Mouse (Mus musculus): Measurements from ENCODE around the gene Cmpk2. TPM values are rescaled to one million over a fixed set of nuclear protein-coding genes. Genes with fewer than 3 reads are reported as not detected.
"Not testable (repeated sequence)": the region's sequence is repeated elsewhere in the genome, so short reads cannot be mapped to it uniquely, and the experiment has no call there.

The Cmpk2 gene
- 7.2 and 10.3 TPM in 2 replicates for polyA plus RNA-seq (2014; fragmentation: Nextera tagmentation; extraction: Ambion mirVana)

DNA sequence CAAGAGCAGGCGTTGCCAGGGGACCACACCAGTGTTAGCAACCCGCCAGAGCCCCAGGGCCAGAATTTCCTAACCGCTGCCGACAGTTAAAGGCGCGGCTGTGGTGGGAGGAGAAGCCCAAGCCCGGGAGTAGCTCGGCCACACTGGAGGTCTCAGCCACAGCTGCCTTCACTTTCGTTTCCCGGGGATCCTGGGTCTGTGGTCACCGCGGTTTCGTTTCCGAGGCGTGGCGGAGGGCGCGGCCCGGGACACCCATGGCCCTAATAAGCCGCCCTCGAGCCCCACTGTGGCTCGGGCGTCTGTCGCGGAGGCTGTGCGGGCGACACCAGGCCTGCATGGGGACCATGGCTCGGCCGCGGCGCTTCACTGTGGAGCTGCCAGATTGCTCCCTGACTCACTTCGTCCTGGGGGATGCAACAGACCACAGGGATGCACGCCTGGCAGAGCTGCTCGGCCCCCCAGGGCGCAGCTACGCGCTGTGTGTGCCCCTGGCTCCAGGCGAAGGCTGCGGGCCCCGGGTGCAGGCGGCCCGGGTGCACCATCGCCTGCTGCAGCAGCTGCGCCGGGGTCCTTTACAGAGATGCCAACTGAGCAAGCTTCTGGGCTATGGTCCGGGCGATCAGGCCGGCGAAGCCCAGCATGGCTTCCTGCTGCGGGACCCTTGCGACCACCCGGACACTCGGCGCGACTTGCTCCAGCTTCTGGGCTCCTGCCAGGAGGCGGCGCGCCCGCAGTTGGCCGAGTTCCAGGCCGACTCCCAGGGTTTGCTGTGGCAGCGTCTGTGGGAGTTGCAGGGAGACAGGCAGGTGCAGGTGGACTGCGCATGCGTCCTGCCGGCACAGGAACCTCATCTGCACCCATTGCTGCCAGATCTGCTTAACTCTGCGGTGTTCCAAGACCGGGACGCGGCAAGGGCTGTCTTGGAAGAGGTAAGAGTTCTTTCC lies at the start of gene Cmpk2:
TSS of gene Cmpk2 (plus strand) at position 107 of the 944 bp plus-strand sequence.
- no peaks in the 10 kb centered on the region for H3K36me3 ChIP-seq (ENCODE audit: control insufficient read depth, insufficient read depth, low read length)
- H3K27me3 ChIP-seq (replicated peaks; ENCODE audit: control insufficient read depth, insufficient read depth, low read length): no peaks in the 10 kb centered on the region
- WGBS: under 1% methylated on average over 25 of the region's 69 CpGs
- peak within 1 kb of the TSS; percentile 78 for H3K9ac ChIP-seq (ENCODE audit: low read depth, low read length)
- no peaks in the 10 kb centered on the region for H3K9me3 ChIP-seq (ENCODE audit: control insufficient read depth, low read length)
- ATAC-seq (ENCODE audit: low read depth) (peak; percentile 89), DNase-seq (ENCODE audit: low spot score) (peak; percentile 88)
- H3K4me1 ChIP-seq (ENCODE audit: control insufficient read depth, insufficient read depth, low read length): peaks cover 6% of the 10 kb centered on the region; the same call in 1 of the 2 replicates
- H3K4me3 ChIP-seq (ENCODE audit: low read depth, low read length): peak within 1 kb of the TSS; percentile 68
- peak within 1 kb of the TSS; percentile 98 for H3K4me2 ChIP-seq (ENCODE audit: low read depth, low read length)
- peak within 1 kb of the TSS; percentile 81 for H3K27ac ChIP-seq (replicated peaks; ENCODE audit: low read depth, low read length)

DNA sequence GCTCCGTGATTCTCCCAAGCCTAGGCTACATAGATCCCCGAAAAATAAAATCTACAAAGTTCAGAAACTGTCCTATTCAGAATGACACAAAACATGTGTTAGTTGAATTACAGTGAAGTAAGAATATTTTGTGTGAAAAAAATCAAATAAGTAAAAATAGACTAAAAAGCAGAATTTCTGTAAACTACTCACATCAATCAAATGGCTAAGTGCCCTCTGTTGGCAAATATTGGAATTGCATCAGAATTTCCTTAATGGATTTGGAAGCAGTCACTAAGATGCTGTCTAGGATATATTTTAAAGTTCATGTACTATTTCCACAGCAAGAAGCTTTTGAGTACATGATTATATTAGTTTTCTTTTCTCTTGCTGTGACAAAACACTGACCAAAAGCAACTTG lies 44.2 kb upstream of the Cmpk2 start:
- Histone ChIP-seq H3K9ac (ENCODE audit: low read depth, low read length) (no peak overlapping the region), H3K27me3 (replicated peaks; ENCODE audit: control insufficient read depth, insufficient read depth, low read length) (no peaks in the 10 kb centered on the region), H3K4me1 (ENCODE audit: control insufficient read depth, insufficient read depth, low read length) (no peaks in the 10 kb centered on the region), H3K27ac (replicated peaks; ENCODE audit: low read depth, low read length) (no peak overlapping the region), H3K36me3 (ENCODE audit: control insufficient read depth, insufficient read depth, low read length) (no peaks in the 10 kb centered on the region), H3K4me2 (ENCODE audit: low read depth, low read length) (no peak overlapping the region), H3K4me3 (ENCODE audit: low read depth, low read length) (no peak overlapping the region), H3K9me3 (ENCODE audit: control insufficient read depth, low read length) (no peaks in the 10 kb centered on the region)
- no peak for DNase-seq (ENCODE audit: low spot score)
- 92% methylated on average over 2 of the region's 2 CpGs for WGBS
- no peak for ATAC-seq (ENCODE audit: low read depth)

DNA sequence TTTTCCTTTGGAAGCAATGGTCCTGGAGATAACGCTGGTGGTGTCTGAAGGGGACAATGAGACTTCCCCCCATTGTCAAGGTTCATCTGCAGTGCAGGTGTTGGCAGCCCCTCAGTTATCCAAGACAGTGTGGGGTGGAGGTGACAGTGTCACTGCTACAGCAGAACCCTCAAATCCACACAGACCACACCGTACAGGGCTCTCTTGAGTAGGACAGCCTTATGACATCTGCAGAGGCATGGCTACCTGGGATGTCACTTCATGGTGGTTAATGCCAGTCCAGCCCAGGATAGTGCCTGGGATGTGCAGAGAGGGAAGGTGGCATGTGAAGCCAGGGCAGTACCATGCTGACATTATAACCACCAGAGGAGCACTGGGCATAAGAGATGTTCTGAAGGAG lies 40.2 kb upstream of the Cmpk2 start:
- not testable (repeated sequence) for H3K4me2 ChIP-seq (ENCODE audit: low read depth, low read length); H3K36me3 ChIP-seq (ENCODE audit: control insufficient read depth, insufficient read depth, low read length); H3K9me3 ChIP-seq (ENCODE audit: control insufficient read depth, low read length); H3K27ac ChIP-seq (replicated peaks; ENCODE audit: low read depth, low read length); H3K27me3 ChIP-seq (replicated peaks; ENCODE audit: control insufficient read depth, insufficient read depth, low read length); H3K4me3 ChIP-seq (ENCODE audit: low read depth, low read length); ATAC-seq (ENCODE audit: low read depth); H3K9ac ChIP-seq (ENCODE audit: low read depth, low read length); DNase-seq (ENCODE audit: low spot score); H3K4me1 ChIP-seq (ENCODE audit: control insufficient read depth, insufficient read depth, low read length)
- WGBS: 96% methylated on average over 2 of the region's 2 CpGs

DNA sequence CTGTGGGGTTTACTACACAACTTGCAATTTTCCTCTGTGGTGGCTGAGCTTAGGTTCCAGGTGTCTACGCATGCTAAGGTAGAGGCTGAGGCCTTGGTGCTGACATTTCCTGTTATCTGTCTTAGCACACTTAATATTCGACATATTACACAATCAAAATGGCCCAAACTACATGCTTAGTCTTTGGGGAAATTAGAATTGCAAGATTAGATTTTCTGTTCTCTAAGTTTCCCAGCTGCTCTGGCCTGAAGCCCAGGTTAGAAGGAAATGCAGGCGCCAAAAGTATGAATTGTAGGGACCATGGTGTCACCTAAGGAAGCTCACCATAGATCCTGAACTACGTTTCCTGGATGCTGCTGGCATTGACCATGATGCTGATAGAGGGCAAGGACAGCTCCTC lies 32.7 kb upstream of the Cmpk2 start:
- Histone ChIP-seq H3K27me3 (replicated peaks; ENCODE audit: control insufficient read depth, insufficient read depth, low read length) (no peaks in the 10 kb centered on the region), H3K9me3 (ENCODE audit: control insufficient read depth, low read length) (no peaks in the 10 kb centered on the region), H3K36me3 (ENCODE audit: control insufficient read depth, insufficient read depth, low read length) (no peaks in the 10 kb centered on the region), H3K4me2 (ENCODE audit: low read depth, low read length) (no peak overlapping the region), H3K9ac (ENCODE audit: low read depth, low read length) (no peak overlapping the region), H3K4me1 (ENCODE audit: control insufficient read depth, insufficient read depth, low read length) (no peaks in the 10 kb centered on the region), H3K27ac (replicated peaks; ENCODE audit: low read depth, low read length) (no peak overlapping the region), H3K4me3 (ENCODE audit: low read depth, low read length) (no peak overlapping the region)
- 71% methylated on average over 4 of the region's 4 CpGs for WGBS
- DNase-seq (ENCODE audit: low spot score) (peak; percentile 51), ATAC-seq (ENCODE audit: low read depth) (no peak)

DNA sequence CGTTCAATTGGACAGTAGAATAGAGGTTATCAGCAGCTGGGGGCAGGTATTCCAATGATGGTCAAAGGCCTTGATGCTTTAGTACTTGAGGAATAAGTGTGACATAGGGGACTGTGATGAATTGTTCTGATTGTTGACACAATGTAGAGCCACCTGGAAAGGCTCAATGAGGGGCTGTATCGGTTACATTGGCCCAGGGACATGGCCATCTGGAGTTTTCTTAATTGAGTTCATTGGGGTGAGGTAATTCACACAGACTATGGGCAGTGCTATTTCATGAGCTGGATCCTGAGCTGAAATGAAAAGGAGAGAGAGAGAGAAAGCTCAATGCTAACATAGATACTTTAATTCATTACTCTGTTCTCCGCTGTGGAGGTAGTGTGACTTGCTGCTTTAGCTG lies 31.1 kb upstream of the Cmpk2 start:
- Histone ChIP-seq H3K27ac (replicated peaks; ENCODE audit: low read depth, low read length) (no peak overlapping the region), H3K4me3 (ENCODE audit: low read depth, low read length) (no peak overlapping the region), H3K9ac (ENCODE audit: low read depth, low read length) (no peak overlapping the region), H3K27me3 (replicated peaks; ENCODE audit: control insufficient read depth, insufficient read depth, low read length) (no peaks in the 10 kb centered on the region), H3K36me3 (ENCODE audit: control insufficient read depth, insufficient read depth, low read length) (no peaks in the 10 kb centered on the region), H3K4me1 (ENCODE audit: control insufficient read depth, insufficient read depth, low read length) (no peaks in the 10 kb centered on the region), H3K9me3 (ENCODE audit: control insufficient read depth, low read length) (no peaks in the 10 kb centered on the region), H3K4me2 (ENCODE audit: low read depth, low read length) (no peak overlapping the region)
- ATAC-seq (ENCODE audit: low read depth) (peak; percentile 79; the same call in 1 of the 2 replicates), DNase-seq (ENCODE audit: low spot score) (peak; percentile 46)
- WGBS: 72% methylated on average over 3 of the region's 3 CpGs

DNA sequence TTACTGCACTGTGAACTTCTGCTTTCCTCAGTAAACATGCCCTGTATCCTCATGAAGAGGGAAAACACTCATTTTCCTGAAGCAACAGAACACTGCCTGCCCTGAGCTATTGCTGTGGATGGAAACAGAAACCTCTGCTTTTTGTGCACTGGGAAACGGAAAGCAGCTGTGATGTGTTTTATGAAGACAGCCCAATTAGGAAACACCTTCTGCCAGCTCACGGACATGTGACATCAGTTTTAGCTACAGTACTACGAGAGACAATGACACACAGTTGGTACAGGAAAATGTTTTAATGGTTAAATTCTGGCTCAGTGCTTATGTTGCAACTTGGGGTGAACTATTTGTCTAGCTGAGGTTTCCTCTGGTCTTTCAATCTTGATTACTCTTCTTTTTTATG lies 29.6 kb upstream of the Cmpk2 start:
- Histone ChIP-seq H3K4me3 (ENCODE audit: low read depth, low read length) (no peak overlapping the region), H3K9me3 (ENCODE audit: control insufficient read depth, low read length) (no peaks in the 10 kb centered on the region), H3K36me3 (ENCODE audit: control insufficient read depth, insufficient read depth, low read length) (no peaks in the 10 kb centered on the region), H3K27me3 (replicated peaks; ENCODE audit: control insufficient read depth, insufficient read depth, low read length) (no peaks in the 10 kb centered on the region), H3K9ac (ENCODE audit: low read depth, low read length) (no peak overlapping the region), H3K4me1 (ENCODE audit: control insufficient read depth, insufficient read depth, low read length) (no peaks in the 10 kb centered on the region), H3K4me2 (ENCODE audit: low read depth, low read length) (no peak overlapping the region), H3K27ac (replicated peaks; ENCODE audit: low read depth, low read length) (no peak overlapping the region)
- DNase-seq (ENCODE audit: low spot score) (peak; percentile 37), ATAC-seq (ENCODE audit: low read depth) (no peak)
- 35% methylated on average over 3 of the region's 3 CpGs for WGBS

DNA sequence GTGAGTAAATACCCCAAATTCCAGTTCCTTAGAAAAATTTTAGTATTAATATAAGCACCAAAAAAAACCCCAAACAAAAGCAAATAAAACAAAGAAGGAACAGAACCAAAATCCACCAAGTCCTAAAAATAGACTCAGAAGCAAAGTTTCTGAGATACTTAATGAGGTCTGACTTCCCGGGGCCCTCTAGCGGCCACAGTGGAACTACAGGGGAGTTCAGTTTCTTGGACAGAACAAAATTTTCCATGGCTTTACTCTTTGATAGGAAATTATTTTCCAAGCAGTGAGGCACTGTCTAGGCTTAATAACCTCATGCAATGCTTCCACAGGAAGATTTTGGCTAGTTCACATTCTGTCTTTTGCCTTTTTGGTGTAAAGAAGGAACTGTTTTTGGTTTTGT lies 24.9 kb upstream of the Cmpk2 start:
- no peak for ATAC-seq (ENCODE audit: low read depth)
- no peak overlapping the region for H3K4me3 ChIP-seq (ENCODE audit: low read depth, low read length)
- H3K4me2 ChIP-seq (ENCODE audit: low read depth, low read length): no peak overlapping the region
- peak; percentile 82 for DNase-seq (ENCODE audit: low spot score)
- no peak overlapping the region for H3K9ac ChIP-seq (ENCODE audit: low read depth, low read length)
- 2% methylated on average over 2 of the region's 2 CpGs for WGBS
- H3K36me3 ChIP-seq (ENCODE audit: control insufficient read depth, insufficient read depth, low read length): no peaks in the 10 kb centered on the region
- H3K4me1 ChIP-seq (ENCODE audit: control insufficient read depth, insufficient read depth, low read length): no peaks in the 10 kb centered on the region
- H3K27me3 ChIP-seq (replicated peaks; ENCODE audit: control insufficient read depth, insufficient read depth, low read length): no peaks in the 10 kb centered on the region
- no peaks in the 10 kb centered on the region for H3K9me3 ChIP-seq (ENCODE audit: control insufficient read depth, low read length)
- no peak overlapping the region for H3K27ac ChIP-seq (replicated peaks; ENCODE audit: low read depth, low read length)

DNA sequence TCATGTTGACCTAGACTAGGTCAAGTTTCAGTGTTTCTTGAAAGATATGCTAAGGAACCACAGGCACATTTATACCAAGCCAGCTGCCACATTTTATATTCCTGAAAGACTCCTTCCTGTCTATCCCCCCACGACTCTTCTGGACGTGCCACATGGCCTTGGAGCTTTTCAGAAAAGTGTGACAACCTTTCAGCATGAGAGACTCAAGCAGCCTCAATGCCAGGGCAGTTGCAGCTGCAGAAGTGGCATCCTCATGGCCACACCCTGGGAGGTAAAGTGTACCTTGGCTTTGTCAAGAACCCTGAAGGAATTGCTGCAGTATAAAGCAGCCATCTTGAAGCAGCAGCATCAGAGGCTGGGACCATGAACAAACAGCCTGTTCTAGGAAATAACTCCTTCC lies 24.5 kb upstream of the Cmpk2 start:
- Histone ChIP-seq H3K27ac (replicated peaks; ENCODE audit: low read depth, low read length) (no peak overlapping the region), H3K4me3 (ENCODE audit: low read depth, low read length) (no peak overlapping the region), H3K36me3 (ENCODE audit: control insufficient read depth, insufficient read depth, low read length) (no peaks in the 10 kb centered on the region), H3K4me1 (ENCODE audit: control insufficient read depth, insufficient read depth, low read length) (no peaks in the 10 kb centered on the region), H3K9me3 (ENCODE audit: control insufficient read depth, low read length) (no peaks in the 10 kb centered on the region), H3K27me3 (replicated peaks; ENCODE audit: control insufficient read depth, insufficient read depth, low read length) (no peaks in the 10 kb centered on the region), H3K4me2 (ENCODE audit: low read depth, low read length) (no peak overlapping the region), H3K9ac (ENCODE audit: low read depth, low read length) (no peak overlapping the region)
- DNase-seq (ENCODE audit: low spot score) (no peak), ATAC-seq (ENCODE audit: low read depth) (no peak)
- WGBS: 91% methylated on average over 2 of the region's 2 CpGs

Measured in embryonic facial prominence, embryonic 14.5 days (tissue).